Mouse (Mus musculus) urinary bladder, adult 2 months (tissue): ENCODE data around the gene Ugt1a6a. TPM values are rescaled to one million over a fixed set of nuclear protein-coding genes. Genes with fewer than 3 reads are reported as not detected.
"Not testable (repeated sequence)": the region's sequence is repeated elsewhere in the genome, so short reads cannot be mapped to it uniquely, and the experiment has no call there.

Experiments used
- DNase-seq: peaks from one replicate; pipeline ENCODE4 v3.0.0; 2022; ENCODE audit warnings: low spot score
- polyA plus RNA-seq: library from polyadenylated mRNA; depleted of rRNA; stranded (reverse); fragments of >200 nt; gene quantifications from 2 replicates; pipeline ENCODE4 v1.2.3, GENCODE M21; 2012; rRNA removed

Ugt1a6a gene
- 361 and 412 TPM in 2 replicates for polyA plus RNA-seq

GRCm38 (mm10) chr1:88134457-88135011 lies at the start of gene Ugt1a6a:
Gene Ugt1a6a, plus strand, starts transcription at chr1:88134809.
- peak; percentile 38 for DNase-seq

DNA sequence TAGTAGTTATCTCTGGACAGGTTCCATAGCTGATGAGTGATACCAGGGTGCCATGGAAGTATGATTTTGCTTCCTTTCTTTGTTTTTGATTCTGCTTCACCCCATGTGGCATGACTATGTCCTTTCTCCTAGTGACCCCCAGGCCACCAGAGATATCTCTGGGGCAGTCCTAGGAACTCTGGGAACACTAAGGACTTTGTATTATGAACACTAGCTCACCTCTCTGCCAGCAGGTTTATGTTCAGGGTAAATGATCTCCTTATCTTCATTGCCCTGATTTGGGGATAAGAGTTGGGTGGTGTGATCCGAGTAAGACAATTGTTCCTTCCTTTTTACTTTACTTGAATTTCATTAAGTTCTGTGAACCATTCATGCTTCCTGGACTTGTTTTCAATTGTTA lies 48.5 kb upstream of the Ugt1a6a start:
- no peak for DNase-seq

DNA sequence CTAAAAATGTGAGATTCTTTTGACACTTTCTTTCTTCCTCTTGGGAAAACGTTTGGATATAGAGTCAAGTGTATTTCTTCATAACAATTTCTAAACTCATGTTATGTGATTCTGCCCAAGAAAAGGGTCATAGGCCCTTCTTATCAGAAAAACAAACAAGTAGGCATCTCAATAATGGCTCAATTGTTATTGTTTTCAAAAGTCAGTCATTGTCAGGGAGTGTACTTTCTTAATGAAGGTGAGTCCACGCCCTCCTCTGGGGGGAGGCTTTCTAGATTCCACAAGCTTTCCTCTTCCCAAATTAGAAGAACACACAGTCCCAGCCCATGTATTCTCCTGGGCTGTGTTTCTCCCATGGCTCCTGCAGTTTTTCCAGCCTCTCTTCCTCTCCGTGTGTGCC lies 47.1 kb upstream of the Ugt1a6a start, which contains the start of gene Ugt1a8:
Ugt1a8 (plus strand) TSS at position 301 of the 400 bp plus-strand sequence.
- no peak for DNase-seq

GRCm38 (mm10) chr1:88092341-88092740 lies 42.3 kb upstream of the Ugt1a6a start:
- no peak for DNase-seq

GRCm38 (mm10) chr1:88094270-88094676 lies 40.3 kb upstream of the Ugt1a6a start:
- DNase-seq, result not testable (repeated sequence)

DNA sequence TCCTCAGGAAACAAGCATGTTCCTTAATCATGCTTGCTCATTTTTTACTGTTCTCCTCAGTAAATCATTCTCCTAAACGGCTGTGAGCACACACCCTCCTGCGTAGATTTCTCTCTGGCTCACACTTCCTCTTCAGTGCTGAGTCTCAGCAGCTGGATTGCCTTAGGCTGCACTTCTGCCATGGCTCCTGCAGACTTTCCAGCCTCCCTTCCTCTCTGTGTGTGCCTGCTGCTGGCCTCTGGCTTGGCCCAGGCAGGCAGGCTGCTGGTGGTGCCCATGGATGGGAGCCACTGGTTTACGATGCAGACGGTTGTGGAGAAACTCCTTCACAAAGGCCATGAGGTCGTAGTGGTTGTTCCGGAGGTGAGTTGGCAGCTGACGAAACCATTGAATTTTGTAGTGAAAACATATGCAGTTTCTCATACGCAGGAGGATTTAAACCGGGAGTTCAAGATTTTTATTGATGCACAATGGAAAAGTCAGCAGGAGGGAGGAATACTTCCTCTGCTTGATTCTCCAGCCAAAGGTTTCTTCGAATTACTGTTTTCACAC lies 39.6 kb upstream of the Ugt1a6a start, which contains the start of gene Ugt1a7c:
Ugt1a7c (plus strand) TSS at position 122 of the 552 bp plus-strand sequence.
- DNase-seq, result peak; percentile 41

GRCm38 (mm10) chr1:88098546-88098945 lies 36.1 kb upstream of the Ugt1a6a start:
- DNase-seq, result not testable (repeated sequence)

DNA sequence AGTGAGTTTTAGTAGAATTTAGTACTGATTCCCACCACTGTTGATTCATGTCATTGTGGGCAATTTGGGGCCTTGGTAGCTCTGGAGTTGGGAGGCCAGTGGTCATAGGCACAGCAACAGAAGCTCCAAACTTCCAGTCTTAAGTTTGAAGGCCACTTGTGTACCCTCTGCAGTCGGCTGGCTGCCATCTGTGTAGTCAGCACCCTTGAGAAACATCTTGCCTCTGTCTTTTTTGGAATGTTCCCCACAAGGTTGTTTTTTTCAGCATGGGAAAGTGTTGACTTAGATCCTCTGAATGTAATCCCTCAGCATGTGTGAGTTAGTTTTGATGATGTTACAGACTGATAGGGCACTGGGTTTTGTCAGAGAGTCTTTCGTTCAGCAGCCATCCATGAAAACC lies 34.9 kb upstream of the Ugt1a6a start:
- not testable (repeated sequence) for DNase-seq

GRCm38 (mm10) chr1:88103019-88103418 lies 31.6 kb upstream of the Ugt1a6a start, which contains the start of gene Ugt1a6b:
Gene Ugt1a6b, plus strand, starts transcription at chr1:88103252.
- not testable (repeated sequence) for DNase-seq

DNA sequence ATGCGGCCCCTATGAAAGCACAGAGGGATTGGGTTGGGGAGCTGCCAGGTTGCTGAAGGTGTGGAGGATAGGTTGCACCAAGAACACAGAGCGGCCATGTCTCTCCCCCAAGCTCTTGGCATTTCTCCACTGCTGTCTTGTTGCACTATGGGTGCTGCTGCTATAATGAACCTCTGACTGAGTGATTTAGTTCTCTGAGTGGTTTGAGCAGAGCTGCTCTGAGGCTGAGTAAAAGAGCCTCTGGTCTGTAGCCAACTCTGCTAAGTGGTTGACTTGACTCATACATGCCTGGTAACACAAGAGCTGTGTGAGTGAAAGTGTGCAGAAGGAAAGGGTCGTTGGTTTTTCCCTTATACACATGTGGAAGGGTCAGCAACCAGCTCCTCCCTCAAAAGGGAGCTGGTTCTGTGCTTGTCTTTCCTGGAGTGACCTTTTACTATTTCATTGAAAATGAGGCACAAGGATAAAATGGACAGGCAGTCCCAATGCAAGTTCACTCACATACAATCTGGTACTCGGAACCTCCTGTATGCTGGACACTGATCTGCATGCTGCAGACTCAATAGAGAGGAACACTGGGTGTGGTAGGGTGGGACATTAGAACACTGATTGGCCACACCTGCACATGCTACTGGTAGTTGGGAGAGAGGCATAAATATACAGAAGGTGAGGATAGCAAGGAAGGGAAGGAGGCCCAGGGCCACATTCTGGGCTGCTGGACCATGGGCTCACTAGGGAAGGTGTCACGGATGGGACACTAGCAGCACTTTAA lies 30.7 kb upstream of the Ugt1a6a start:
- DNase-seq, result not testable (repeated sequence)

- no peak for DNase-seq
Measured at GRCm38 (mm10) chr1:88104667-88105430, 29.8 kb upstream of the Ugt1a6a start.

DNA sequence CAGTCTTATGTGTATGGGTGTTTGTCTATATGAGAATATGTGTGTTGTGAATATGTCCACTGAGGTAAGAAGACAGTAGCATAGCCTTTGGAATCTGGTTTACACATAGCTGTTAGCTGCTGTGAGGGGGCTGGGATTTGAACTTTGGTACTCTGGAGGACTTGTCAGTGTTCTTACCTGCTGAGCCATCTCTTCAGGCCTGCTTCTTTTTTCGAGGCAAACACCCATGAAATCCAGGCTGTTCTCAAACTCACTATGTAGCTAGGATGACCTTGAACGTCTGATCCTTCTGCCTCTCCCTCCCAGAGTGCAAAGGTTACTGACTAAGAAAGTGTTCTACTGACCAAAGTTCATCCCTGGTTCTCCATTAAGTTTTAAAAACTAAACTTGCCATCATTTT lies 29.0 kb upstream of the Ugt1a6a start:
- no peak for DNase-seq

GRCm38 (mm10) chr1:88109027-88109557 lies 25.5 kb upstream of the Ugt1a6a start:
- DNase-seq, result not testable (repeated sequence)

DNA sequence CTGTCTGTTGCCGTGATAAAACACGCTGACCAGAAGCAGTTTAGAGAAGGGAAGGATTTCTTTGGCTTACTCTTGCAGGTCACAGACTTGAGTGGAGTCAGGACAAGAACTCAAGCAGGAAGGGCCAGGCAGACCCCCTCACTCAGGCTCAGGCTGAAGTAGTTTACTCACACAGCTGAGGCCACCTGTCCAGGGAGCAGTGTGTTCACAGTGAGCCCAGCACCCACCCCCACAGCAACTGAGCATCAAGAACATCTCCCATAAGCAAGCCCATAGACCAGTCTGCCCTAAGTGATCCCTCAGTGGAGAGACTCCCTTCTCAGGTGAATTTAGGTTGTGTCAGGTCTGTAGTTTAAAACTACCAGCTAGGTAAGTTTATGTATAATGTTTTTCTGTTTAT lies 25.0 kb upstream of the Ugt1a6a start:
- not testable (repeated sequence) for DNase-seq

DNA sequence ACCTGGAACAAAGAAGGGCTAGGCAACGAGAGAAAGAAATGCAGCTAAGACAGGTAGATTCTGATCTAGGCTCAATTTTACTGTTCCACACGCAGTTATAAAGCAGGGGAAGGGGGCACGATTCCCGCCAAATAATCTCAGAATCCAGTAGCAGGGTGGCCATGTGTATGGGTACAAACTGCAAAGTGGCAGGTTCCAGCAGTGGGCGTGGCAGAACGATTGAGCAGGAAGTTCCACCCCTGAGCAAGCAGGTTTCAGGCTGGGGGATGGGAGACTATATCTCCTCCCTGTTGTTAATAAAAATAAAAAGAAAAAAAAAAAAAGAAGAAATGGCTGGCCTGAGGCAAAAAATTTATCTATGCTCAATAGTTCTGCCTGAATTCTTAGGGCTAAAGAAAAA lies 21.8 kb upstream of the Ugt1a6a start:
- DNase-seq, result not testable (repeated sequence)

DNA sequence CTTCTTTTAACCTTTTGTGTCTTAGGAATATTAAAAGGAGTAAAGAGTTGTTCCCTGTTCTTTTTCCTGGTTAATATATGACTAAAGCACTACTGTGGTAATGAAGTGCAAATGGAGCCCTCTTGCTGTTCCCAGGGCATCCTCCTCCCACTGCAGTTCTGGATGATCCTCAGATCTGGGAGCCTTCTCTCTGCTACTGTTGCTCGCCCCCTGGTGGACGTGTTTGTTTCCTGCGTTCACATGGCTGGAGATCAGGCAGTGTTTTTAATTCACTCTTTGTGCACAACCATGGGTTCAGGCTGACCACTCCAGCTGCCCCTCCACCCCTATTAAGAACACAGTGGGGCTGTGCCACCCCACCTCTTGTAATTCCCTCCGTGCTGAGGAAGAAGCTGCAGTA lies 14.1 kb upstream of the Ugt1a6a start:
- not testable (repeated sequence) for DNase-seq

DNA sequence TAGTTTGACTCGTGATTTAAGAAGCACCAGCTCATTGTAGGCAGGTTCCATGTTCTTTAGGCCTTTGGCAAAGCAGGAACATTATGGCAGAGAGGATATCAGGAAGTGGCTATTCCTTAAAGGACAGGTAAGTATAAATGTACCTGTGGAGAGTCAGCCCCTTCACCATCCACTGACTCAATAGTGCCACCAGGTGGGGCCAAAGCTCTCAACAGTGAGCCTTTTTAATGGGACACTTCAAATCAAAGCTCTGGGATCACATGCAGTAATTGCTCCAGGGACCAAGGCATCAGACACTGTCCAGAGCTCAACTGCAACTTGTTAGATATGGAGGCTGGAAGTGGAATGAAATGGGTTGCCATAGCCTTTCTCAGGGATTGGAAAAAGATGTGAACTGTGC lies 13.1 kb upstream of the Ugt1a6a start:
- not testable (repeated sequence) for DNase-seq

DNA sequence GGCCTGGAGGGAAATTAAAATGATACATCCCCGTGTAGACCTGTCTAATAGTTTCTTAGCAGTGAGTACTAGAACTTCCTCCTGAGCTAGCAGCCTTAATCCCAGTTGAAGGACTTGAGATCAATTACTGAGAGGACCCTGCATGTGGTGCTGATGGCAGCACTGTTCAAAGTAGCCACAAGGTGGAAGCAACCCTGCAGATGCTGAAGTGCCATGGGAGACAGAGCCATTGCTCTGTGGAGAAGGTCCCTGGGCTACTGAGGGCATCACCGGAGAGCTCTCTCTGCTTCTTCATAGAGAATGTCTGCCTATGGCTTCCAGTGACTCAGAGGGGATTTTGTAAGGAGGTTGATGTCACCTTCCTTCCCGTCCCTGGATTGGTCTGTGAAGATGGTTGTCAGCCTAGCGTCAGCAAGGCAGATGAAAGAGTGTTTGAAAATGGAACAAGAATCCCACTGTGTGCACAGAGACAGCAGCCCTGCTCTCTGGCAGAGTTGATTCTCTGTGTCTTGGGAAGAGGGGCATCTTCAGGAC lies 8.7 kb upstream of the Ugt1a6a start:
- not testable (repeated sequence) for DNase-seq

DNA sequence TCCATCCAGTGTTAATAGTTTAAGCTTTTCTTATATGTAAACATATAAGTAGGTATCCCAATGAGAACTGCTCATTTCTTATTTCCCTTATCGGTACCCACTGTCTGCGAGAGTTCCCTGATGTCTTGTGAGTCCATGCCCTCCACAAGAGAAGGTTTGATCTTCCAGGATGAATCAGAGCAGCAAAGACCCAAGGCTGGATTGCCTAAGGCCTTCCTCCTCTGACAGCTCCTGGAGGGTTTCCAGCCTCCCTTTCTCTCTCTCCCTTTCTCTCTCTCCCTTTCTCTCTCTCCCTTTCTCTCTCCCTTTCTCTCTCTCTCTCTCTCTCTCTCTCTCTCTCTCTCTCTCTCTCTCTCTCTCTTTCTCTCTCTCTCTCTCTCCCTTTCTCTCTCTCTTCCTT lies 5.5 kb upstream of the Ugt1a6a start:
- DNase-seq, result not testable (repeated sequence)

DNA sequence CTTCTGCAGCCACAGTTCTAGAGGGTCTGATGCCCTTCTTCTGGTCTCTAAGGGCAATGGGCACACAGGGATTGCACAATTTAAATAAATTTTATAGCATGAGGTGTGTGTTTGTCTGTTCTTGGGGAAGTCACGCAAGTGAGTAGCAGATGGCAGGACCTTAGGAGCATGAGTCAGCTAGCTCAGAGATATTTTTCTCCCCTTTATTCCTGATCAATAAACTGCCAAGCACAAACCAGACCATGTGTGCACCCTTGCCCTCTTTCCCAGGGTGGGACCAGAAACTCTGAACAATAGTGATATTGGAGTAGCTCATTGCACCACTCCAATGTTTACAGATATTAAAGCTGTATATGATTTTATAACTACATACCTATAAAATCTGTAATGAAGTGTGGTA lies 4.4 kb upstream of the Ugt1a6a start:
- not testable (repeated sequence) for DNase-seq

GRCm38 (mm10) chr1:88133908-88134456 lies 627 bp upstream of the Ugt1a6a start:
- DNase-seq, result no peak
